Mouse (Mus musculus) intestine, postnatal 0 days (tissue): ENCODE measurements around the gene Osbpl11. TPM values are rescaled to one million over a fixed set of nuclear protein-coding genes. Genes with fewer than 3 reads are reported as not detected.
"Not testable (repeated sequence)": the region's sequence is repeated elsewhere in the genome, so short reads cannot be mapped to it uniquely, and the experiment has no call there.

Source experiments
- ATAC-seq: fragments of 200-750 bp; cut with Nextera tagmentation; 2 replicates; pipeline ENCODE4 v1.8.0; 2017; ENCODE audit warnings: mild to moderate bottlenecking, moderate TSS enrichment, moderate library complexity
- H3K27ac ChIP-seq: fragments of 300-500 bp; sonication (generic); 2 replicates; pipeline ENCODE4 v1.5.1; 2014; ENCODE audit warnings: mild to moderate bottlenecking, low read depth, low read length, moderate library complexity
- H3K27me3 ChIP-seq: fragments of 300-500 bp; sonication (generic); replicated peaks from 2 replicates; pipeline ENCODE4 v1.6.1; 2014; ENCODE audit warnings: low read length, mixed read lengths; ENCODE audit not compliant: control insufficient read depth, insufficient read depth
- H3K36me3 ChIP-seq: fragments of 300-500 bp; sonication (generic); 2 replicates; pipeline ENCODE4 v1.6.1; 2014; ENCODE audit warnings: mild to moderate bottlenecking, moderate library complexity; ENCODE audit not compliant: control insufficient read depth, insufficient read depth
- H3K4me1 ChIP-seq: fragments of 300-500 bp; sonication (generic); replicated peaks from 2 replicates; pipeline ENCODE4 v1.6.1; 2014; ENCODE audit warnings: antibody characterized with exemption, low read length, mixed read lengths; ENCODE audit not compliant: control insufficient read depth, insufficient read depth
- H3K4me2 ChIP-seq: fragments of 300-500 bp; sonication (generic); replicated peaks from 2 replicates; pipeline ENCODE4 v1.6.1; 2014; ENCODE audit warnings: low read depth, mild to moderate bottlenecking, moderate library complexity
- H3K4me3 ChIP-seq: fragments of 300-500 bp; sonication (generic); 2 replicates; pipeline ENCODE4 v1.5.1; 2014; ENCODE audit warnings: low read depth, low read length
- H3K9ac ChIP-seq: fragments of 300-500 bp; sonication (generic); 2 replicates; pipeline ENCODE4 v1.6.1; 2014; ENCODE audit warnings: mild to moderate bottlenecking, low read depth, low read length
- H3K9me3 ChIP-seq: fragments of 300-500 bp; sonication (generic); 2 replicates; pipeline ENCODE4 v1.6.1; 2016; ENCODE audit warnings: mixed run types; ENCODE audit not compliant: control insufficient read depth
- CTCF ChIP-seq: sonication (generic); IDR thresholded peaks from 2 replicates; pipeline ENCODE4 v1.5.1; 2016; ENCODE audit warnings: low read depth, mild to moderate bottlenecking, control low read depth, antibody characterized with exemption, moderate library complexity
- WGBS: fragments of 180-500 bp; shearing (Covaris S2); extraction: QIAGEN DNeasy Blood & Tissue Kit; methylation state at CpG from one replicate; pipeline ENCODE4 v1.1.7; 2014; 5-methylcytosine and 5-hydroxymethylcytosine counted together
- polyA plus RNA-seq: library from polyadenylated mRNA; unstranded; fragments of >200 nt; fragmentation: Nextera tagmentation; extraction: Ambion mirVana; gene quantifications from 2 replicates; pipeline ENCODE4 v1.2.1, GENCODE M21; 2015

The Osbpl11 gene
- polyA plus RNA-seq, 1 experiment from 2014 or later: 9.2 TPM

DNA sequence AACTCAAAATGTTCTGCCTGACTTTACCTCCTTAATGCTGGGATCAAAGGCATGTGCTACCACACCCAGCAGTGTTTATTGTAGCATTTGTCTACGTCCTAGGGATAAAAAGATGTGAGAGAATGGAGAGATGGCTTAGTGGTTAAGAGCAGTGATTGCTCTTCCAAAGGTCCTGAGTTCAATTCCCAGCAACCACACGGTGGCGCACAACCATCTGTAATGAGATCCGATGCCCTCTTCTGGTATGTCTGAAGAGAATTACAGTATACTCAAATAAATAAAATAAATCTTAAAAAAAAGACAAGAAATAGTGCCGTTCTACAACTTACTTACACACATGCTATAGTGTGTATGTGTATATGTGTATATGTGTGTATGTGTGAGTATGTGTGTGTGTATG lies 17.3 kb upstream of the Osbpl11 start:
- no peak for ATAC-seq
- no peaks in the 10 kb centered on the region for H3K9me3 ChIP-seq
- H3K36me3 ChIP-seq: no peaks in the 10 kb centered on the region
- no peak overlapping the region for H3K4me2 ChIP-seq
- H3K9ac ChIP-seq: no peak overlapping the region
- H3K27me3 ChIP-seq: no peaks in the 10 kb centered on the region
- H3K4me3 ChIP-seq: no peak overlapping the region
- H3K4me1 ChIP-seq: no peaks in the 10 kb centered on the region
- TF ChIP-seq CTCF: peak; percentile 72
- no peak overlapping the region for H3K27ac ChIP-seq
- WGBS: 36% methylated on average over 5 of the region's 5 CpGs

DNA sequence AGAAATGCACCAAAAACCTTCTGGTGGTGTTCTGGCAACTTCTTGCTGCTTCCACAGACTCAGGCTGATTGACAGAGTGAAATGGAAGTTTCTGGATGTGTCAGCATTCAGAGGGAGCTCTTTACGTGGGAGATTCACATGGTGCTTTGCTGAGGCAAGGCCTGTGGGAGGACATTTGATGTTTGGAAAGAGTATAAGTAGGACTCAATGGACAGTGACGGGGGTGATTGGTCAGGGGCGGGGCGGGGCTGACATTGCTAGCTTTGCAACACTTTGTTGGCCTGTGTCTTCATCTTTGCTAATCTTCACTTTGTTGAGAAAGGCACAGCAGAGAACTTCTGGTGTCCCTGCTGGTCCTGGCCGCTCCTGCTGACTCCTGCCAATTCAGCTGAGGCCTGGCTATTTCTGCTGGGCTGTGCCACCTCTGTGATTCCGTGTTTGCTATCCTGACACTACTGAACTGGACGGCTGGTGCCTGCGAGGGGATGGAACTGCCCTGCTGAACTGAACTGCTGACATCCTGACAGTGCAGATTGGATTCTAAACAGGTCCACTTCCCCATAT lies 15.3 kb upstream of the Osbpl11 start:
- Histone ChIP-seq H3K4me3 (no peak overlapping the region), H3K9ac (no peak overlapping the region), H3K27ac (no peak overlapping the region), H3K9me3 (no peaks in the 10 kb centered on the region), H3K36me3 (no peaks in the 10 kb centered on the region), H3K4me2 (no peak overlapping the region), H3K4me1 (no peaks in the 10 kb centered on the region), H3K27me3 (no peaks in the 10 kb centered on the region)
- TF ChIP-seq CTCF: no peak
- no peak for ATAC-seq
- 72% methylated on average over 8 of the region's 8 CpGs for WGBS

- peak overlapping the region; percentile 50; the same call in 1 of the 2 replicates for H3K27ac ChIP-seq
- 38% methylated on average over 9 of the region's 9 CpGs for WGBS
- no peaks in the 10 kb centered on the region for H3K36me3 ChIP-seq
- peak; percentile 28; the same call in 1 of the 2 replicates for TF ChIP-seq CTCF
- H3K4me1 ChIP-seq: no peaks in the 10 kb centered on the region
- H3K9me3 ChIP-seq: no peaks in the 10 kb centered on the region
- H3K4me2 ChIP-seq: peak overlapping the region; percentile 6; the same call in 1 of the 2 replicates
- H3K4me3 ChIP-seq: no peak overlapping the region
- no peak overlapping the region for H3K9ac ChIP-seq
- no peaks in the 10 kb centered on the region for H3K27me3 ChIP-seq
- peak; percentile 69 for ATAC-seq
These were observed 13.9 kb upstream of the Osbpl11 start for GRCm38 (mm10) chr16:33170716-33171587.

- Histone ChIP-seq H3K9me3 (no peaks in the 10 kb centered on the region), H3K4me1 (no peaks in the 10 kb centered on the region), H3K36me3 (no peaks in the 10 kb centered on the region), H3K9ac (no peak overlapping the region), H3K4me2 (no peak overlapping the region), H3K27ac (no peak overlapping the region), H3K4me3 (no peak overlapping the region), H3K27me3 (no peaks in the 10 kb centered on the region)
- ATAC-seq: no peak
- no peak for TF ChIP-seq CTCF
- WGBS: 75% methylated on average over 6 of the region's 6 CpGs
These were observed 13.1 kb upstream of the Osbpl11 start for GRCm38 (mm10) chr16:33171800-33172199.

DNA sequence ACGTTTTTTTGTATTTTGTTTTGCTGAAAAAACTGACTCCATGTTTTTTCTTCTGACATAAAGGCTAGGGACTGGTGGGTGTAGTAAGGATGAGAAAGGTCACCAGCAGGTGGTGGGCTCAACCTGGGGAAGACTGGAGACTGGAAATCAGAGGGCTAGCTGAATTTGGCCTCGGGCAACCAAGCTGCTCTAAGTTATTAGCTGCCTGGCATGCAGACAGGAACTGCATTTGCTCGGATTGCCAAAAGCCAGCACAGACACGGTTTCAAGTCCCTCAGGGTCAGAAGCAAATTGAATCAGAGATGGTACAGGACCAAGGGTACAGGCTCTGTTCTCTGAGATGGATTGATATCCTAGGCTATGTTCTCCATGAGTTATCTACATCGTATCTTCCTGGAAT lies 11.7 kb upstream of the Osbpl11 start:
- 77% methylated on average over 5 of the region's 5 CpGs for WGBS
- Histone ChIP-seq H3K4me1 (no peaks in the 10 kb centered on the region), H3K4me3 (no peak overlapping the region), H3K9ac (no peak overlapping the region), H3K27ac (no peak overlapping the region), H3K36me3 (no peaks in the 10 kb centered on the region), H3K4me2 (no peak overlapping the region), H3K27me3 (no peaks in the 10 kb centered on the region), H3K9me3 (no peaks in the 10 kb centered on the region)
- ATAC-seq: no peak
- no peak for TF ChIP-seq CTCF

DNA sequence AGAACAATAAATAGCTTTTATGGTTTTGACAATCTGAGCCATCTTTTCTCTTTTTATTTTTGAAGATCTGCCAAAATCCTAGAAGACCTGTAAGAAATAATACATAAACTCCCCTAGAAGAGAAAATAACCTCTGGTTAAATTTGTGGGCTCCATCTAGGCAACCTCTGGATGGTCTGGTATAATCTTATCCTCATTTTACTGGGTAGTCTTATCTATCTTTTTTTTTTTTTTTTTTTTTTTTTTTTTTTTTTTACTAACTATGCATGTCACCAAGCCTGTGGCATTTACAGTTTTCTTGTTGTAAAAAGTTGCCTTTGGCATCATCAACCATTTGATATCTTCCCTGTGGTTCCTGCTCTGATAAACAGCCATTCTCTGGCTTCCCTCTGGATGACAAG lies 10.2 kb upstream of the Osbpl11 start:
- H3K4me1 ChIP-seq: no peaks in the 10 kb centered on the region
- no peaks in the 10 kb centered on the region for H3K9me3 ChIP-seq
- H3K4me2 ChIP-seq: no peak overlapping the region
- ATAC-seq: no peak
- H3K4me3 ChIP-seq: no peak overlapping the region
- no peaks in the 10 kb centered on the region for H3K36me3 ChIP-seq
- no peaks in the 10 kb centered on the region for H3K27me3 ChIP-seq
- no peak overlapping the region for H3K9ac ChIP-seq
- no peak overlapping the region for H3K27ac ChIP-seq
- no peak for TF ChIP-seq CTCF

GRCm38 (mm10) chr16:33176831-33177230 lies 8.0 kb upstream of the Osbpl11 start:
- not testable (repeated sequence) for H3K27me3 ChIP-seq, H3K4me1 ChIP-seq, ATAC-seq, H3K4me3 ChIP-seq, H3K9me3 ChIP-seq, H3K4me2 ChIP-seq, H3K36me3 ChIP-seq, H3K27ac ChIP-seq, H3K9ac ChIP-seq
- 53% methylated on average over 5 of the region's 5 CpGs for WGBS
